Mouse (Mus musculus) thymus, adult 18-20 months (tissue): ENCODE data around the gene Sae1.

Experiments used
- DNase-seq, 2 experiments: peaks; one replicate each; pipeline ENCODE4 v3.0.0; 2022; ENCODE audit warnings: mixed read lengths in 2 of 2

Gene Sae1

GRCm38 (mm10) chr7:16273081-16273765 is 114.4 kb downstream of the Sae1 start, which contains the start of gene Inafm1:
Gene Inafm1 (minus strand): TSS chr7:16273617.
- peak; percentile 75 to 86 for DNase-seq

- DNase-seq: peak; percentile 41 to 51
These were observed 114.9 kb downstream of the Sae1 start for GRCm38 (mm10) chr7:16272681-16273080.

- DNase-seq: no peak
These were observed 116.5 kb downstream of the Sae1 start for GRCm38 (mm10) chr7:16271139-16271538.
